Mouse (Mus musculus) frontal cortex, postnatal 10 days (tissue): ENCODE results near the gene Hpn.

Experiments used
- DNase-seq, 2 experiments: peaks; one replicate each; pipeline ENCODE4 v3.0.0; 2022; ENCODE audit warnings: low spot score in 2 of 2, mixed read lengths in 1 of 2

Hpn gene

GRCm38 (mm10) chr7:31115182-31115581 lies at the start of gene Hpn:
Gene Hpn (minus strand): TSS chr7:31115290.
- DNase-seq, result no peak

- no peak for DNase-seq
These were observed 49.7 kb upstream of the Hpn start for GRCm38 (mm10) chr7:31164748-31165147.

GRCm38 (mm10) chr7:31163666-31164577 lies 48.8 kb upstream of the Hpn start:
- no peak for DNase-seq

GRCm38 (mm10) chr7:31162324-31162723 lies 47.2 kb upstream of the Hpn start:
- DNase-seq, result no peak

GRCm38 (mm10) chr7:31161831-31162230 lies 46.7 kb upstream of the Hpn start:
- no peak for DNase-seq

GRCm38 (mm10) chr7:31161246-31161645 lies 46.2 kb upstream of the Hpn start:
- no peak for DNase-seq

- no peak for DNase-seq
These were observed 45.7 kb upstream of the Hpn start for GRCm38 (mm10) chr7:31160763-31161162.

- no peak for DNase-seq
These were observed 41.2 kb upstream of the Hpn start for GRCm38 (mm10) chr7:31156034-31156928.

- DNase-seq, result no peak
These were observed 40.4 kb upstream of the Hpn start, which contains the start of gene Gramd1a for GRCm38 (mm10) chr7:31155296-31156033. Gene Gramd1a (minus strand): TSS chr7:31155896.

GRCm38 (mm10) chr7:31153536-31154320 lies 38.6 kb upstream of the Hpn start:
- DNase-seq, result no peak

GRCm38 (mm10) chr7:31151301-31152241 lies 36.5 kb upstream of the Hpn start:
- peak; percentile 58 to 67 for DNase-seq

GRCm38 (mm10) chr7:31150566-31151300 lies 35.6 kb upstream of the Hpn start:
- peak; percentile 76 to 89 for DNase-seq

GRCm38 (mm10) chr7:31149751-31150565 lies 34.9 kb upstream of the Hpn start:
- DNase-seq, result peak in 1 of 2 experiments; percentile 31

GRCm38 (mm10) chr7:31149271-31149670 lies 34.2 kb upstream of the Hpn start:
- DNase-seq, result no peak

- peak; percentile 33 to 60 for DNase-seq
These were observed 33.7 kb upstream of the Hpn start for GRCm38 (mm10) chr7:31148756-31149155.

GRCm38 (mm10) chr7:31148086-31148485 lies 33.0 kb upstream of the Hpn start:
- peak in 1 of 2 experiments; percentile 15 for DNase-seq

- no peak for DNase-seq
These were observed 30.6 kb upstream of the Hpn start for GRCm38 (mm10) chr7:31145596-31146160.

GRCm38 (mm10) chr7:31144886-31145285 lies 29.8 kb upstream of the Hpn start:
- no peak for DNase-seq
